Mouse (Mus musculus) erythroblast, embryonic 14.5 days (primary cell): ENCODE data around the gene Ssx2ip.

ENCODE experiments used
- GATA1 ChIP-seq: IDR thresholded peaks from 2 replicates; pipeline ENCODE4 v1.6.1; 2012; ENCODE audit warnings: low read length, inconsistent platforms, mixed read lengths
- TAL1 ChIP-seq: IDR thresholded peaks from 3 replicates; pipeline ENCODE4 v1.6.1; 2012; ENCODE audit warnings: low read length, inconsistent platforms, mixed read lengths

DNA sequence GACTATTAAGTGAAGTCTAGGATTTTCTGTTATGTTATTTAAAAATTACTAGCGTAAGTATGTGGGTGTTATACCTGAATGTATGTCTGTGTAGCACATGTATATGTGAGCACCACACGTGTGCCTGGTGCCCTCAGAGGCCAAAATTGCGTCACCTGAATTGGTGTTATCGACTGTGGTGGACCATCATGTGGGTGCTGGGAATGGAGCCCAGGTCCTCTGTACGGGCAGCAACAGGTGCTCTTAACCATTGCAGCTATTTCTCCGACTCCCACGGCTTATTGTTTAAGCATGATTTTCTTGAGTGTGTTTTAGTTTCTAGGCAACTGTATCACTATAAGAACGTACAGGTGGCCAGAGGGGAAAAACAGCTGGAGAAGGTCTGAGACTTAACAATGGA lies 31.7 kb downstream of the Ssx2ip start:
- TF ChIP-seq TAL1, result no peak
- no peak for TF ChIP-seq GATA1
